Mouse (Mus musculus): ENCODE measurements around the gene Strap.

Strap gene

GRCm38 (mm10) chr6:137776981-137777380 is 42.1 kb downstream of the Strap start:
- DNase-seq = no peak

GRCm38 (mm10) chr6:137783899-137784637 is 49.2 kb downstream of the Strap start:
- DNase-seq = no peak

- no peak for DNase-seq
Observed at GRCm38 (mm10) chr6:137788976-137789590, 54.2 kb downstream of the Strap start.

- no peak for DNase-seq
Observed at GRCm38 (mm10) chr6:137789658-137790057, 54.8 kb downstream of the Strap start.

- no peak for DNase-seq
Observed at GRCm38 (mm10) chr6:137795494-137795893, 60.6 kb downstream of the Strap start.

- no peak for DNase-seq
Observed at GRCm38 (mm10) chr6:137796596-137797567, 62.0 kb downstream of the Strap start.

GRCm38 (mm10) chr6:137799253-137799652 is 64.4 kb downstream of the Strap start:
- DNase-seq = no peak
